Mouse (Mus musculus) erythroid progenitor cell, adult 5-6 weeks (primary cell): ENCODE results near the gene Tpst2. TPM values are rescaled to one million over a fixed set of nuclear protein-coding genes. Genes with fewer than 3 reads are reported as not detected.

Source experiments
- ATAC-seq: replicated peaks from 2 replicates; pipeline ENCODE4 v1.8.0; 2016; ENCODE audit warnings: moderate number of reproducible peaks, mild to moderate bottlenecking, moderate TSS enrichment, inconsistent platforms; ENCODE audit not compliant: poor library complexity, low FRiP score, severe bottlenecking
- total RNA-seq, 2 experiments: library from RNA; stranded (forward) in 1 of 2; stranded (reverse) in 1 of 2; fragments of 150-400 nt in 1 of 2; fragments of 186-747, 209-891 nt in 1 of 2; gene quantifications; 2 replicates each; pipeline versions ENCODE4 v1.2.3 to v1.2.4; 2015 to 2017; ENCODE audit warnings: low replicate concordance in 2 of 2

Tpst2 gene
- total RNA-seq, 2 experiments from 2014 or later = 3.4 to 19.2 TPM

DNA sequence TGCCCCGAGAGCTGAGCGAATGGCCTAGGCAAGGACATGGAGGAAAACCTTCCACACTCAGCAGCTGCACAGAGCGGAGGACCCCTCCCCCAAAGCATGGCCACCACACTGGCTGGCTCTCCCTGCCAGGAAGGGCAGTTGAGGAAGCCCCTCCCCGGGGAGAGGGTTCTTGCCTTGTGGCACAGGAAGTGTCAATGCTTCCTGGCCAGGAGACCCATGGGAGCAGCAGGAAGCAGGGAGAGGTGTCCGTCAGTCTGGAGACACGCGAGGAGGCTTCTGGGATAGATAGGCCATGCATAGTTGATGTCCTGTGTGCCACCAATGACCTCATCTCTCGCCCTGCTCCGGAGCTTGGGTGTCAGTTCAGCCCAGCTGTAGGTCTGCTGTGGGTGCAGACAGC, 79.8 kb downstream of the Tpst2 start:
- no peak for ATAC-seq

DNA sequence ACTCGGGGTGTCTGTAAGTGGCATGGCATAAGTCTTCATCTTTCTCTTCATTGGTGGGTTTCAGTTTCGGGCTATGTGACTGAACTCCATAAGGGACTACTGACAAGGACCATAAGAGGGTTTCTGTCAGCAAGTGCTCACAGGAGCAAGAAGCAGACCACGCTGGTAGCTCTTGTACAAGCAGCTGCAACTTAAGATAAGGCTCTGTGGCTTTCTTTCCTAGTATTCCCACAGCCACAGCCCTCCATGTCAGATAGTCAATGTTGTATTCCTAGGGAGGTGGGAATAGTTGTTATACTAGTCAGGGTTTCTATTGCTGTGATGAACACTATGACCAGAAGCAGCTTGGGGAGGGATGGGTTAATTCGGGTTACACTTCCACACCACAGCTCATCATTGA, 83.0 kb downstream of the Tpst2 start:
- ATAC-seq = 0 out of 2 replicates have a peak, but pooled peaks have one; percentile 63

DNA sequence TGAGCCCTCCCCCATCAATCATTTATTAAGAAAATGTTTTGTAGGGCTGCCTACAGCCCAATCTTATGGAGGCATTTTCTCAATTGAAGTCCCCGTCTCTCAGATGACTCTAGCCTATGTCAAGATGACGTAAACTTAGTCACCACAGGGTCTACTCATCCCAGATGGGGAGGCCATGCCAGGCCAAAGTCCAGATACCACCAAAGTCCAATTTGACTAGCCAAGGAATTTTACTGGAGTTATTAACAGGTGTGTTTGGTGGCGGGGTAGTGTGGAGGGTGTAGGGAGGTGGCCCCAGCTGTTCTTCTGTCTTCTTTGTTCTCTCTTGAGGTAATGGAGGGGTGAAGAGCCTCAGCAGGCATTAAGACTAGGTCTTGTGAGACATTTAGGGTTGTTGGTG, 83.6 kb downstream of the Tpst2 start:
- no peak for ATAC-seq

GRCm38 (mm10) chr5:112364184-112364797, 87.8 kb downstream of the Tpst2 start:
- ATAC-seq = no peak

Other genes with a start within 250 kb of the Tpst2 start
- gene Cryba4, start 24.2 kb upstream of the Tpst2 start, total RNA-seq (2015; ENCODE audit: low replicate concordance) = not detected in 2 replicates
- not detected in 2 replicates for gene Cryba4, start 24.2 kb upstream of the Tpst2 start, total RNA-seq (2017; ENCODE audit: low replicate concordance)
- not detected in 2 replicates for gene Crybb1, start 20.9 kb upstream of the Tpst2 start, total RNA-seq (2015; ENCODE audit: low replicate concordance)
- gene Crybb1, start 20.9 kb upstream of the Tpst2 start, total RNA-seq (2017; ENCODE audit: low replicate concordance) = not detected in 2 replicates
- 6.3 and 8.6 TPM in 2 replicates for gene Tfip11, start 49.7 kb downstream of the Tpst2 start, total RNA-seq (2015; ENCODE audit: low replicate concordance)
- gene Tfip11, start 49.7 kb downstream of the Tpst2 start, total RNA-seq (2017; ENCODE audit: low replicate concordance) = 10.5 and 25.9 TPM in 2 replicates
- gene Srrd, start 66.3 kb downstream of the Tpst2 start, total RNA-seq (2015; ENCODE audit: low replicate concordance) = 15.1 and 20.1 TPM in 2 replicates
- 0.38 and 6.2 TPM in 2 replicates for gene Srrd, start 66.3 kb downstream of the Tpst2 start, total RNA-seq (2017; ENCODE audit: low replicate concordance)
- 8.0 and 14.1 TPM in 2 replicates for gene Hps4, start 66.4 kb downstream of the Tpst2 start, total RNA-seq (2015; ENCODE audit: low replicate concordance)
- gene Hps4, start 66.4 kb downstream of the Tpst2 start, total RNA-seq (2017; ENCODE audit: low replicate concordance) = 0.64 and 1.9 TPM in 2 replicates
- gene Gm6583, start 79.3 kb downstream of the Tpst2 start, total RNA-seq (2015; ENCODE audit: low replicate concordance) = not detected in 2 replicates
- gene Gm6583, start 79.3 kb downstream of the Tpst2 start, total RNA-seq (2017; ENCODE audit: low replicate concordance) = not detected in 2 replicates
- not detected in 2 replicates for gene Asphd2, start 118.2 kb downstream of the Tpst2 start, total RNA-seq (2015; ENCODE audit: low replicate concordance)
- gene Asphd2, start 118.2 kb downstream of the Tpst2 start, total RNA-seq (2017; ENCODE audit: low replicate concordance) = not detected in 2 replicates
- not detected in 2 replicates for gene Gm6588, start 172.7 kb downstream of the Tpst2 start, total RNA-seq (2015; ENCODE audit: low replicate concordance)
- gene Gm6588, start 172.7 kb downstream of the Tpst2 start, total RNA-seq (2017; ENCODE audit: low replicate concordance) = not detected in 2 replicates